Mouse (Mus musculus) thymus, adult 2 months (tissue): ENCODE data around the gene Ttll3.

Experiments used
- CTCF ChIP-seq: fragments of 200-500 bp; IDR thresholded peaks from 2 replicates; pipeline ENCODE4 v1.5.1; 2012; ENCODE audit warnings: mild to moderate bottlenecking, control low read depth, low read length, moderate library complexity, borderline replicate concordance; ENCODE audit not compliant: control insufficient read depth, poor library complexity, insufficient read depth; ENCODE audit errors: extremely low read depth
- POLR2A ChIP-seq: fragments of 200-500 bp; IDR thresholded peaks from 2 replicates; pipeline ENCODE4 v1.6.1; 2012; ENCODE audit warnings: mild to moderate bottlenecking, low read length, control low read depth, moderate library complexity; ENCODE audit not compliant: control insufficient read depth, poor library complexity, insufficient read depth; ENCODE audit errors: extremely low read depth

DNA sequence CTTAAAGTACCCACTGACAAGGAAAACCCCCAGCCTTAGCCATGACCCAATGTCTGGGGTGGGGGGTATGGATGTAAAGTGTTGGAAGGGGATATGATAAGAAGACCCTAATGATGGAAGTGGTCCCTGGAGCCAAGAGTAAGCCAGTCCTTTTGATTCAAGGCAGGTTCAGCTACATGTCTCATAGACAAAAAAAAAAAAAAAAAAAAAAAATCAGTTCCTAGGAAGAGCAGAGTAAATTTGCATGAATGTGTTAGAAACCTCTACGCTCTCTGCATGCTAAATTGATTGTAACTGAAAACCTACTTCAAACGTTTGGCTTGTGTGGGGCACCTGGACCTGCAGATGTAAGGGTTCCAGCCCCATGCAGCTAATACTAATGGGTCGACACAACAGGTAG is 42.7 kb downstream of the Ttll3 start:
- no peak for TF ChIP-seq POLR2A
- TF ChIP-seq CTCF, result no peak
